24 mouse cellular contexts compared by ENCODE assay signal in the genomic region with DNA sequence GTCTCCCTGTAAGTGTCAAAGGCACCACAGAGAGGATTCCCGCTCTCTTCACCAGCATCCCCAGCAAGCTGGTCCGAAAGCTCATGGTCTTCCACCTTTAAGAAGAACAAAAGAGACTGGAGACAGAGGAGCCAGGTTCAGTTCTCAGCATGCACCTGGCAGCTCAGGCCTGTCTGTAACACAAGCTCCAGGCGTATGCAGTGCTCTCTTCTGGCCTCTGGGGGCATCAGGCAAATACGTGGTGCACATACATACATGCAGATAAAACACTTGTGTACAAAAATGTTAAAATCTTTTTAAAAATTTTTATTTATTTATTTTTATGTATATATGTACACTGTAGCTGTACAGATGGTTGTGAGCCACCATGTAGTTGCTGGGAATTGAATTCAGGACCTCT. TPM values are rescaled to one million over a fixed set of nuclear protein-coding genes. Genes with fewer than 3 reads are reported as not detected.
DNase-seq lines count a peak whose midpoint lies in the region; ATAC-seq and TF ChIP-seq lines count a peak whose summit lies in the region.
"Had no signal": no experiment of that assay in that cellular context is flagged by ENCODE, and none has a peak within 500 bp of the region (broad histone marks: within the 10 kb centered on the region; RNA-seq: fewer than 3 reads in every experiment).

No protein-coding gene starts in this region.

- TF ChIP-seq CTCF in forebrain, postnatal 0 days (IDR thresholded peaks at IDR 0.05; ENCODE audit: low read depth), result peak; percentile 40; the same call in 1 of the 2 replicates
- TF ChIP-seq CTCF in liver, adult 2 months (IDR thresholded peaks at IDR 0.05; ENCODE audit: low read depth, low read length), result peak; percentile 11; the same call in 1 of the 2 replicates
- peak; percentile 48 for TF ChIP-seq CTCF in stomach, postnatal 0 days (IDR thresholded peaks at IDR 0.05; ENCODE audit: low read depth)

- no peaks in the 10 kb centered on the region for H3K4me1 ChIP-seq in forebrain, postnatal 0 days (ENCODE audit: insufficient read depth)
- H3K4me1 ChIP-seq in forebrain, embryonic 15.5 days, result no peaks in the 10 kb centered on the region
- no peaks in the 10 kb centered on the region for H3K4me1 ChIP-seq in liver, adult 2 months (ENCODE audit: control insufficient read depth, insufficient read depth, low read length)
- H3K4me1 ChIP-seq in liver, embryonic 11.5 days (replicated peaks; ENCODE audit: control insufficient read depth, insufficient read depth, low read length), result peaks cover 8% of the 10 kb centered on the region
- no peaks in the 10 kb centered on the region for H3K4me1 ChIP-seq in midbrain, embryonic 11.5 days (ENCODE audit: control insufficient read depth, insufficient read depth, low read length)
- no peaks in the 10 kb centered on the region for H3K4me1 ChIP-seq in midbrain, embryonic 14.5 days (ENCODE audit: control insufficient read depth, insufficient read depth, low read length)
- H3K4me1 ChIP-seq in stomach, postnatal 0 days (replicated peaks; ENCODE audit: control insufficient read depth, insufficient read depth), result no peaks in the 10 kb centered on the region
- H3K4me1 ChIP-seq: limb, embryonic 12.5 days; midbrain, embryonic 15.5 days had no signal

- ATAC-seq in forebrain, postnatal 0 days, result no peak
- ATAC-seq in forebrain, embryonic 15.5 days (replicated peaks), result no peak
- no peak for ATAC-seq in liver, embryonic 11.5 days (replicated peaks; ENCODE audit: low FRiP score)
- ATAC-seq in midbrain, embryonic 11.5 days (ENCODE audit: low FRiP score), result no peak
- ATAC-seq in midbrain, embryonic 14.5 days (ENCODE audit: low FRiP score, low TSS enrichment), result no peak
- ATAC-seq in stomach, postnatal 0 days (ENCODE audit: low FRiP score, low TSS enrichment), result no peak
- ATAC-seq: forebrain, embryonic 14.5 days; midbrain, embryonic 15.5 days had no signal

- H3K79me2 ChIP-seq in liver, adult 2 months (ENCODE audit: control insufficient read depth, insufficient read depth, low read length), result no peaks in the 10 kb centered on the region

- peaks cover 16% of the 10 kb centered on the region for H3K36me3 ChIP-seq in forebrain, postnatal 0 days (ENCODE audit: insufficient read depth)
- H3K36me3 ChIP-seq in forebrain, embryonic 15.5 days, result peaks cover 27% of the 10 kb centered on the region
- H3K36me3 ChIP-seq in liver, adult 2 months (ENCODE audit: control insufficient read depth, insufficient read depth, low read length), result peaks cover 2% of the 10 kb centered on the region; the same call in 1 of the 2 replicates
- H3K36me3 ChIP-seq in liver, embryonic 11.5 days (ENCODE audit: control insufficient read depth, insufficient read depth, low read length), result peaks cover 25% of the 10 kb centered on the region; the same call in 1 of the 2 replicates
- H3K36me3 ChIP-seq in midbrain, embryonic 11.5 days (ENCODE audit: control insufficient read depth, insufficient read depth, low read length), result no peaks in the 10 kb centered on the region
- peaks cover 32% of the 10 kb centered on the region for H3K36me3 ChIP-seq in midbrain, embryonic 14.5 days (ENCODE audit: control insufficient read depth, insufficient read depth, low read length)
- no peaks in the 10 kb centered on the region; the same call in 1 of the 2 replicates for H3K36me3 ChIP-seq in stomach, postnatal 0 days (ENCODE audit: control insufficient read depth, insufficient read depth, low read length)

- H3K9me3 ChIP-seq in forebrain, postnatal 0 days (ENCODE audit: low read length), result 0 out of 2 replicates have a peak, but pooled peaks cover 6% of the 10 kb centered on the region
- no peaks in the 10 kb centered on the region for H3K9me3 ChIP-seq in forebrain, embryonic 15.5 days
- no peaks in the 10 kb centered on the region for H3K9me3 ChIP-seq in liver, embryonic 11.5 days (ENCODE audit: control insufficient read depth, low read length)
- no peaks in the 10 kb centered on the region; the same call in 1 of the 2 replicates for H3K9me3 ChIP-seq in midbrain, embryonic 11.5 days (ENCODE audit: control insufficient read depth, low read length)
- peaks cover 3% of the 10 kb centered on the region; the same call in 1 of the 2 replicates for H3K9me3 ChIP-seq in midbrain, embryonic 14.5 days (ENCODE audit: control insufficient read depth, low read length)
- H3K9me3 ChIP-seq in stomach, postnatal 0 days (ENCODE audit: control insufficient read depth, low read length), result no peaks in the 10 kb centered on the region
- H3K9me3 ChIP-seq: hindbrain, embryonic 15.5 days; limb, embryonic 12.5 days; midbrain, embryonic 15.5 days had no signal

- H3K27me3 ChIP-seq in forebrain, postnatal 0 days (ENCODE audit: insufficient read depth, low read length), result no peaks in the 10 kb centered on the region
- H3K27me3 ChIP-seq in forebrain, embryonic 15.5 days, result no peaks in the 10 kb centered on the region
- H3K27me3 ChIP-seq in liver, adult 2 months (ENCODE audit: control insufficient read depth, insufficient read depth, low read length), result no peaks in the 10 kb centered on the region
- H3K27me3 ChIP-seq in liver, embryonic 11.5 days (replicated peaks; ENCODE audit: control insufficient read depth, insufficient read depth, low read length), result no peaks in the 10 kb centered on the region
- H3K27me3 ChIP-seq in midbrain, embryonic 11.5 days (ENCODE audit: control insufficient read depth, insufficient read depth, low read length), result no peaks in the 10 kb centered on the region
- no peaks in the 10 kb centered on the region for H3K27me3 ChIP-seq in midbrain, embryonic 14.5 days (ENCODE audit: control insufficient read depth, insufficient read depth, low read length)
- no peaks in the 10 kb centered on the region for H3K27me3 ChIP-seq in stomach, postnatal 0 days (ENCODE audit: control insufficient read depth, insufficient read depth, low read length)
- H3K27me3 ChIP-seq: heart, embryonic 12.5 days; hindbrain, embryonic 15.5 days; limb, embryonic 12.5 days; midbrain, embryonic 15.5 days had no signal

- H3K27ac ChIP-seq in forebrain, postnatal 0 days (ENCODE audit: low read depth, low read length), result no peak overlapping the region
- no peak overlapping the region for H3K27ac ChIP-seq in forebrain, embryonic 15.5 days (replicated peaks)
- no peak overlapping the region for H3K27ac ChIP-seq in liver, adult 2 months (replicated peaks; ENCODE audit: insufficient read depth, low read depth, low read length)
- H3K27ac ChIP-seq in liver, embryonic 11.5 days (ENCODE audit: low read depth, low read length), result no peak overlapping the region
- H3K27ac ChIP-seq in midbrain, embryonic 11.5 days (ENCODE audit: low read depth, low read length), result no peak overlapping the region
- H3K27ac ChIP-seq in midbrain, embryonic 14.5 days (replicated peaks; ENCODE audit: low read depth, low read length), result no peak overlapping the region
- H3K27ac ChIP-seq in stomach, postnatal 0 days (replicated peaks), result no peak overlapping the region
- H3K27ac ChIP-seq: hindbrain, embryonic 15.5 days; limb, embryonic 12.5 days; macrophage; midbrain, embryonic 15.5 days had no signal

- DNase-seq in forebrain, postnatal 0 days, result no peak
- DNase-seq in liver, adult 2 months (ENCODE audit: extremely low read depth, low read depth, low spot score), result no peak
- DNase-seq in liver, embryonic 11.5 days (ENCODE audit: low spot score), result no peak
- DNase-seq in midbrain, embryonic 11.5 days (ENCODE audit: low spot score, missing footprints), result peak; percentile 31
- no peak for DNase-seq in midbrain, embryonic 14.5 days
- DNase-seq in stomach, postnatal 0 days (ENCODE audit: low spot score), result no peak
- no peak for DNase-seq in adrenal gland, adult 2 months
- DNase-seq: adrenal gland, postnatal 10 days; cerebellum, adult 2 months; kidney, adult 8-10 months; retina, postnatal 1 day had no signal

- 97% methylated on average over 4 of the region's 4 CpGs for WGBS in forebrain, postnatal 0 days
- 97% methylated on average over 4 of the region's 4 CpGs for WGBS in forebrain, embryonic 15.5 days
- 98% methylated on average over 4 of the region's 4 CpGs for WGBS in liver, adult 2 months
- 93% methylated on average over 4 of the region's 4 CpGs for WGBS in liver, embryonic 11.5 days
- 95% methylated on average over 4 of the region's 4 CpGs for WGBS in midbrain, embryonic 11.5 days
- WGBS in midbrain, embryonic 14.5 days, result 98% methylated on average over 4 of the region's 4 CpGs
- WGBS in stomach, postnatal 0 days, result 97% methylated on average over 4 of the region's 4 CpGs

- no peak overlapping the region for H3K9ac ChIP-seq in forebrain, postnatal 0 days
- H3K9ac ChIP-seq in forebrain, embryonic 15.5 days (replicated peaks), result no peak overlapping the region
- H3K9ac ChIP-seq in liver, adult 2 months (ENCODE audit: low read depth, low read length), result no peak overlapping the region
- no peak overlapping the region for H3K9ac ChIP-seq in liver, embryonic 11.5 days (ENCODE audit: low read depth, low read length)
- H3K9ac ChIP-seq in midbrain, embryonic 11.5 days (ENCODE audit: low read length), result no peak overlapping the region
- H3K9ac ChIP-seq in midbrain, embryonic 14.5 days (replicated peaks; ENCODE audit: low read length), result no peak overlapping the region
- no peak overlapping the region for H3K9ac ChIP-seq in stomach, postnatal 0 days (ENCODE audit: low read length)
- H3K9ac ChIP-seq: heart, embryonic 12.5 days; hindbrain, embryonic 15.5 days; limb, embryonic 12.5 days; midbrain, embryonic 15.5 days had no signal

- no peak overlapping the region for H3K4me3 ChIP-seq in forebrain, postnatal 0 days (ENCODE audit: low read depth, low read length)
- H3K4me3 ChIP-seq in forebrain, embryonic 15.5 days, result no peak overlapping the region
- no peak overlapping the region for H3K4me3 ChIP-seq in liver, adult 2 months (ENCODE audit: insufficient read depth, low read depth, low read length)
- no peak overlapping the region for H3K4me3 ChIP-seq in liver, embryonic 11.5 days (ENCODE audit: low read depth, low read length)
- H3K4me3 ChIP-seq in midbrain, embryonic 11.5 days (ENCODE audit: low read depth, low read length), result no peak overlapping the region
- no peak overlapping the region for H3K4me3 ChIP-seq in midbrain, embryonic 14.5 days (replicated peaks; ENCODE audit: low read depth, low read length)
- H3K4me3 ChIP-seq in stomach, postnatal 0 days (ENCODE audit: low read depth, low read length), result no peak overlapping the region
- H3K4me3 ChIP-seq: erythroblast, embryonic 14.5 days; heart, embryonic 12.5 days; hindbrain, embryonic 15.5 days; limb, embryonic 12.5 days; midbrain, embryonic 15.5 days had no signal

- no peak for TF ChIP-seq EP300 in stomach, postnatal 0 days (optimal IDR thresholded peaks at IDR 0.05)

- H3K4me2 ChIP-seq in forebrain, postnatal 0 days (ENCODE audit: low read depth), result no peak overlapping the region
- no peak overlapping the region for H3K4me2 ChIP-seq in forebrain, embryonic 15.5 days (replicated peaks)
- H3K4me2 ChIP-seq in liver, embryonic 11.5 days, result no peak overlapping the region
- no peak overlapping the region for H3K4me2 ChIP-seq in midbrain, embryonic 11.5 days
- H3K4me2 ChIP-seq in midbrain, embryonic 14.5 days (ENCODE audit: low read length), result no peak overlapping the region
- H3K4me2 ChIP-seq in stomach, postnatal 0 days (replicated peaks; ENCODE audit: low read depth), result no peak overlapping the region
- H3K4me2 ChIP-seq: heart, embryonic 12.5 days; hindbrain, embryonic 15.5 days; limb, embryonic 12.5 days; midbrain, embryonic 15.5 days had no signal

- no peak for TF ChIP-seq POLR2A in liver, adult 2 months (IDR thresholded peaks at IDR 0.05; ENCODE audit: extremely low read depth, insufficient read depth, low read length)

RNA-seq across cellular contexts. Expression of a gene that starts 19.7 kb away (rescaled TPM):
- 96.0 and 124 TPM in 2 replicates for total RNA-seq in forebrain, postnatal 0 days (2014; rRNA removed)
- polyA plus RNA-seq in forebrain, postnatal 0 days (2015; fragmentation: Nextera tagmentation; extraction: Ambion mirVana), result 22.8 and 29.1 TPM in 2 replicates
- polyA plus RNA-seq in forebrain, embryonic 15.5 days (2015; fragmentation: Nextera tagmentation; extraction: Ambion mirVana), result 35.6 and 37.9 TPM in 2 replicates
- 1.3 and 1.7 TPM in 2 replicates for total RNA-seq in liver, adult 2 months (2014; rRNA removed)
- 3.2 and 5.6 TPM in 2 replicates for polyA plus RNA-seq in liver, adult 2 months (2012; rRNA removed)
- 4.4 and 4.8 TPM in 2 replicates for polyA plus RNA-seq in liver, embryonic 11.5 days (2014; fragmentation: Nextera tagmentation; extraction: Ambion mirVana)
- 11.2 and 14.0 TPM in 2 replicates for polyA plus RNA-seq in midbrain, embryonic 11.5 days (2014; fragmentation: Nextera tagmentation; extraction: Ambion mirVana)
- 34.3 and 52.2 TPM in 2 replicates for polyA plus RNA-seq in midbrain, embryonic 14.5 days (2014; fragmentation: Nextera tagmentation; extraction: Ambion mirVana)
- polyA plus RNA-seq in stomach, postnatal 0 days (2015; fragmentation: Nextera tagmentation; extraction: Ambion mirVana), result 12.0 and 12.9 TPM in 2 replicates
- total RNA-seq in adrenal gland, adult 2 months (2021), result 10 to 100 TPM; 12.6 to 22.7 TPM
- 28.4 and 29.4 TPM in 2 replicates for polyA plus RNA-seq in adrenal gland, adult 2 months (2012; rRNA removed)

RNA-seq across cellular contexts. Expression of a gene that starts 31.1 kb away (rescaled TPM):
- total RNA-seq in forebrain, postnatal 0 days (2014; rRNA removed), result 69.9 and 73.6 TPM in 2 replicates
- polyA plus RNA-seq in forebrain, postnatal 0 days (2015; fragmentation: Nextera tagmentation; extraction: Ambion mirVana), result 139 TPM in 2 replicates
- polyA plus RNA-seq in forebrain, embryonic 15.5 days (2015; fragmentation: Nextera tagmentation; extraction: Ambion mirVana), result 105 TPM in 2 replicates
- total RNA-seq in liver, adult 2 months (2014; rRNA removed), result 3.3 and 3.8 TPM in 2 replicates
- polyA plus RNA-seq in liver, adult 2 months (2012; rRNA removed), result 28.5 and 31.9 TPM in 2 replicates
- polyA plus RNA-seq in liver, embryonic 11.5 days (2014; fragmentation: Nextera tagmentation; extraction: Ambion mirVana), result 21.2 and 23.0 TPM in 2 replicates
- polyA plus RNA-seq in midbrain, embryonic 11.5 days (2014; fragmentation: Nextera tagmentation; extraction: Ambion mirVana), result 34.7 and 35.9 TPM in 2 replicates
- 47.8 and 89.9 TPM in 2 replicates for polyA plus RNA-seq in midbrain, embryonic 14.5 days (2014; fragmentation: Nextera tagmentation; extraction: Ambion mirVana)
- polyA plus RNA-seq in stomach, postnatal 0 days (2015; fragmentation: Nextera tagmentation; extraction: Ambion mirVana), result 68.8 and 68.9 TPM in 2 replicates
- total RNA-seq in adrenal gland, adult 2 months (2021), result 10 to 100 TPM; 31.0 to 37.6 TPM
- 85.8 and 87.4 TPM in 2 replicates for polyA plus RNA-seq in adrenal gland, adult 2 months (2012; rRNA removed)

RNA-seq across cellular contexts. Expression of a gene that starts 51.2 kb away (rescaled TPM):
- total RNA-seq in forebrain, postnatal 0 days (2014; rRNA removed), result 1.5 and 1.7 TPM in 2 replicates
- polyA plus RNA-seq in forebrain, postnatal 0 days (2015; fragmentation: Nextera tagmentation; extraction: Ambion mirVana), result 0.74 and 2.8 TPM in 2 replicates
- polyA plus RNA-seq in forebrain, embryonic 15.5 days (2015; fragmentation: Nextera tagmentation; extraction: Ambion mirVana), result 1.5 and 2.0 TPM in 2 replicates
- total RNA-seq in liver, adult 2 months (2014; rRNA removed), result not detected in 2 replicates
- polyA plus RNA-seq in liver, adult 2 months (2012; rRNA removed), result not detected in 2 replicates
- polyA plus RNA-seq in liver, embryonic 11.5 days (2014; fragmentation: Nextera tagmentation; extraction: Ambion mirVana), result not detected in 2 replicates
- 0.48 and 1.6 TPM in 2 replicates for polyA plus RNA-seq in midbrain, embryonic 11.5 days (2014; fragmentation: Nextera tagmentation; extraction: Ambion mirVana)
- 2.3 and 2.4 TPM in 2 replicates for polyA plus RNA-seq in midbrain, embryonic 14.5 days (2014; fragmentation: Nextera tagmentation; extraction: Ambion mirVana)
- polyA plus RNA-seq in stomach, postnatal 0 days (2015; fragmentation: Nextera tagmentation; extraction: Ambion mirVana), result 0.49 and 0.51 TPM in 2 replicates
- total RNA-seq in adrenal gland, adult 2 months (2021), result not detected
- polyA plus RNA-seq in adrenal gland, adult 2 months (2012; rRNA removed), result not detected in 2 replicates
- total RNA-seq: adrenal gland, postnatal 10 days; common myeloid progenitor, adult 5-6 weeks; ES-E14; gastrocnemius, postnatal 4 days; heart, postnatal 25 days had no signal
- polyA plus RNA-seq: erythroblast, embryonic 14.5 days; heart, embryonic 12.5 days; limb, embryonic 12.5 days; macrophage; urinary bladder, adult 2 months had no signal
